Comparison of ENCODE assay signal across 20 mouse cellular contexts in the genomic region with DNA sequence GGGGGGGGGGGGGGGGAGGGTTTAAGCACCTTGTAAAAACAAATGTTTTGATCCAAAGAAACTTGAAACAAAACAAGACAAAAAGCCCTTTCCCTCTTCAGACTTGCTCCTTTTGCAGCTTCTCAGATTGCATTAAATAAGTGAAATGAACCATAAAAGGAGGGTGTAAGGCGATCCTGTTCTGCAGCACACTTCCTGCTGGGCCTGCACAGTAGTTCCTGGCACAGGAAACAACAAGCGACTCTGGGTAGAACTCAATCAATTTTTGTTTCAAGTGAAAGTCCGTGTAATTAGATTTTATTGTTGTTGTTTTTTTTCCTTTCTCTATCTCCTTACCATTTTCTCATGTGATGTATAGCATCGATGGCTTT. TPM values are rescaled to one million over a fixed set of nuclear protein-coding genes. Genes with fewer than 3 reads are reported as not detected.
DNase-seq lines count a peak whose midpoint lies in the region; ATAC-seq and TF ChIP-seq lines count a peak whose summit lies in the region.
"Had no signal": no experiment of that assay in that cellular context is flagged by ENCODE, and none has a peak within 500 bp of the region (broad histone marks: within the 10 kb centered on the region; RNA-seq: fewer than 3 reads in every experiment).

No protein-coding gene starts in this region.

- no peak overlapping the region for H3K9ac ChIP-seq in kidney, embryonic 16.5 days (replicated peaks; ENCODE audit: low read length)
- H3K9ac ChIP-seq in hindbrain, embryonic 12.5 days: no peak overlapping the region
- no peak overlapping the region for H3K9ac ChIP-seq in midbrain, postnatal 0 days (replicated peaks; ENCODE audit: low read length, poor library complexity, severe bottlenecking)
- H3K9ac ChIP-seq: forebrain, embryonic 13.5 days; midbrain, embryonic 15.5 days had no signal

- no peak for DNase-seq in kidney, adult 9 months
- peak; percentile 45 for DNase-seq in embryo, embryonic 11 days
- DNase-seq in mesoderm, embryonic 11.5 days (ENCODE audit: low read depth, low spot score): peak; percentile 26
- DNase-seq in ovary, adult 18-20 months (ENCODE audit: low spot score): no peak
- DNase-seq in midbrain, postnatal 0 days (ENCODE audit: low spot score): no peak
- DNase-seq in frontal cortex, postnatal 36 days (ENCODE audit: low spot score in 2 of 2): no peak
- DNase-seq: adrenal gland, postnatal 36 days; gastrocnemius, postnatal 10 days; kidney, adult 18-20 months; layer of hippocampus, adult 9-11 months; lung, adult 2 months; right cerebral cortex, postnatal 25 days; thymus, adult 2 months had no signal

- TF ChIP-seq CTCF in midbrain, postnatal 0 days (IDR thresholded peaks at IDR 0.05): no peak

- 19% methylated on average over 4 of the region's 4 CpGs for WGBS in kidney, embryonic 16.5 days
- 5% methylated on average over 4 of the region's 4 CpGs for WGBS in hindbrain, embryonic 12.5 days
- WGBS in midbrain, postnatal 0 days: 13% methylated on average over 4 of the region's 4 CpGs

- H3K27me3 ChIP-seq in kidney, embryonic 16.5 days (ENCODE audit: insufficient read depth, low read length): no peaks in the 10 kb centered on the region
- no peaks in the 10 kb centered on the region for H3K27me3 ChIP-seq in hindbrain, embryonic 12.5 days
- H3K27me3 ChIP-seq in midbrain, postnatal 0 days (ENCODE audit: insufficient read depth, low read length): no peaks in the 10 kb centered on the region

- ATAC-seq in kidney, embryonic 16.5 days (ENCODE audit: low FRiP score, low TSS enrichment): peak; percentile 85; the same call in 1 of the 2 replicates
- ATAC-seq in hindbrain, embryonic 12.5 days (ENCODE audit: low FRiP score): no peak
- ATAC-seq in midbrain, postnatal 0 days (ENCODE audit: low FRiP score): no peak
- ATAC-seq: forebrain, embryonic 13.5 days; midbrain, embryonic 15.5 days had no signal

- no peak overlapping the region for H3K4me3 ChIP-seq in kidney, embryonic 16.5 days (ENCODE audit: low read length)
- H3K4me3 ChIP-seq in hindbrain, embryonic 12.5 days: no peak overlapping the region
- no peak overlapping the region for H3K4me3 ChIP-seq in midbrain, postnatal 0 days (ENCODE audit: low read depth, low read length)
- H3K4me3 ChIP-seq: forebrain, embryonic 13.5 days; heart, embryonic 10.5 days; midbrain, embryonic 15.5 days had no signal

- peaks cover 12% of the 10 kb centered on the region for H3K4me1 ChIP-seq in kidney, embryonic 16.5 days (ENCODE audit: insufficient read depth, low read length)
- peaks cover 9% of the 10 kb centered on the region; the same call in 1 of the 2 replicates for H3K4me1 ChIP-seq in hindbrain, embryonic 12.5 days
- no peaks in the 10 kb centered on the region; the same call in 1 of the 2 replicates for H3K4me1 ChIP-seq in midbrain, postnatal 0 days (ENCODE audit: insufficient read depth, low read length)
- H3K4me1 ChIP-seq: midbrain, embryonic 15.5 days had no signal

- no peaks in the 10 kb centered on the region for H3K9me3 ChIP-seq in kidney, embryonic 16.5 days (ENCODE audit: low read length)
- H3K9me3 ChIP-seq in hindbrain, embryonic 12.5 days (replicated peaks): no peaks in the 10 kb centered on the region
- H3K9me3 ChIP-seq in midbrain, postnatal 0 days (ENCODE audit: low read length): no peaks in the 10 kb centered on the region
- H3K9me3 ChIP-seq: forebrain, embryonic 13.5 days; heart, embryonic 10.5 days; midbrain, embryonic 15.5 days had no signal

- H3K27ac ChIP-seq in kidney, embryonic 16.5 days (ENCODE audit: low read length): peak overlapping the region; percentile 76
- H3K27ac ChIP-seq in hindbrain, embryonic 12.5 days: no peak overlapping the region
- no peak overlapping the region for H3K27ac ChIP-seq in midbrain, postnatal 0 days (ENCODE audit: low read depth, low read length)
- H3K27ac ChIP-seq: forebrain, embryonic 13.5 days; heart, embryonic 10.5 days; midbrain, embryonic 15.5 days had no signal

- H3K4me2 ChIP-seq in kidney, embryonic 16.5 days (replicated peaks; ENCODE audit: low read depth, low read length): peak overlapping the region; percentile 13; the same call in 1 of the 2 replicates
- peak overlapping the region; percentile 13; the same call in 1 of the 2 replicates for H3K4me2 ChIP-seq in hindbrain, embryonic 12.5 days (replicated peaks)
- no peak overlapping the region for H3K4me2 ChIP-seq in midbrain, postnatal 0 days (ENCODE audit: low read depth, low read length, poor library complexity, severe bottlenecking)
- H3K4me2 ChIP-seq: forebrain, embryonic 13.5 days; midbrain, embryonic 15.5 days had no signal

- H3K36me3 ChIP-seq in kidney, embryonic 16.5 days (ENCODE audit: insufficient read depth, low read length): no peaks in the 10 kb centered on the region
- no peaks in the 10 kb centered on the region for H3K36me3 ChIP-seq in hindbrain, embryonic 12.5 days
- H3K36me3 ChIP-seq in midbrain, postnatal 0 days (ENCODE audit: insufficient read depth, low read length): no peaks in the 10 kb centered on the region
- H3K36me3 ChIP-seq: heart, embryonic 10.5 days; midbrain, embryonic 15.5 days had no signal

RNA-seq across cellular contexts. Expression of a gene that starts 48.7 kb away (rescaled TPM):
- not detected in 2 replicates for polyA plus RNA-seq in kidney, embryonic 16.5 days (2015; fragmentation: Nextera tagmentation; extraction: Ambion mirVana)
- 0.70 and 0.72 TPM in 2 replicates for polyA plus RNA-seq in hindbrain, embryonic 12.5 days (2016; fragmentation: Nextera tagmentation; extraction: Ambion mirVana)
- total RNA-seq in midbrain, postnatal 0 days (2014; rRNA removed): 0.85 TPM in 1 of 2 replicates, not detected in the other
- 1.5 and 2.1 TPM in 2 replicates for polyA plus RNA-seq in midbrain, postnatal 0 days (2015; fragmentation: Nextera tagmentation; extraction: Ambion mirVana)
- total RNA-seq: adrenal gland, postnatal 36 days; gastrocnemius, postnatal 10 days; heart, postnatal 25 days; neutrophil, adult 5-6 weeks had no signal
- polyA plus RNA-seq: heart, embryonic 10.5 days; lung, adult 2 months; thymus, adult 2 months had no signal

Comparison
In these comparisons a context has a peak if more than half of its experiments do, and no peak if none do; other contexts are left out.
1. DNase-seq: peak in embryo, embryonic 11 days (single experiment) and mesoderm, embryonic 11.5 days (single experiment); none in kidney, adult 9 months (single experiment), ovary, adult 18-20 months (single experiment), midbrain, postnatal 0 days (single experiment) and frontal cortex, postnatal 36 days (0 of 2).